Mouse (Mus musculus) embryonic facial prominence, embryonic 15.5 days (tissue): ENCODE measurements around the gene Gm11562. TPM values are rescaled to one million over a fixed set of nuclear protein-coding genes. Genes with fewer than 3 reads are reported as not detected.
"Not testable (repeated sequence)": the region's sequence is repeated elsewhere in the genome, so short reads cannot be mapped to it uniquely, and the experiment has no call there.

Experiments
- ATAC-seq: fragments of 200-750 bp; cut with Nextera tagmentation; 2 replicates; pipeline ENCODE4 v1.8.0; 2017; ENCODE audit warnings: low read depth, moderate TSS enrichment; ENCODE audit not compliant: insufficient number of reproducible peaks, low FRiP score, low TSS enrichment
- H3K27ac ChIP-seq: fragments of 300-500 bp; sonication (generic); replicated peaks from 2 replicates; pipeline ENCODE4 v1.5.1; 2015; ENCODE audit warnings: mild to moderate bottlenecking, inconsistent platforms
- H3K27me3 ChIP-seq: fragments of 300-500 bp; sonication (generic); 2 replicates; pipeline ENCODE4 v1.6.1; 2015; ENCODE audit warnings: inconsistent platforms
- H3K36me3 ChIP-seq: fragments of 300-500 bp; sonication (generic); 2 replicates; pipeline ENCODE4 v1.6.1; 2015; ENCODE audit warnings: mild to moderate bottlenecking, inconsistent platforms
- H3K4me1 ChIP-seq: fragments of 300-500 bp; sonication (generic); 2 replicates; pipeline ENCODE4 v1.6.1; 2015; ENCODE audit warnings: inconsistent platforms
- H3K4me2 ChIP-seq: fragments of 300-500 bp; sonication (generic); replicated peaks from 2 replicates; pipeline ENCODE4 v1.6.1; 2015; ENCODE audit warnings: mild to moderate bottlenecking, inconsistent platforms
- H3K4me3 ChIP-seq: fragments of 300-500 bp; sonication (generic); replicated peaks from 2 replicates; pipeline ENCODE4 v1.5.1; 2015; ENCODE audit warnings: mild to moderate bottlenecking, inconsistent platforms
- H3K9ac ChIP-seq: fragments of 300-500 bp; sonication (generic); 2 replicates; pipeline ENCODE4 v1.6.1; 2015; ENCODE audit warnings: inconsistent platforms
- H3K9me3 ChIP-seq: fragments of 300-500 bp; sonication (generic); replicated peaks from 2 replicates; pipeline ENCODE4 v1.6.1; 2016; ENCODE audit warnings: inconsistent platforms
- WGBS: fragments of 180-500 bp; shearing (Covaris S2); methylation state at CpG from one replicate; pipeline ENCODE4 v1.1.7; 2015; 5-methylcytosine and 5-hydroxymethylcytosine counted together
- polyA plus RNA-seq: library from polyadenylated mRNA; unstranded; fragments of >200 nt; fragmentation: Nextera tagmentation; extraction: Ambion mirVana; gene quantifications from 2 replicates; pipeline ENCODE4 v1.2.1, GENCODE M21; 2015

The Gm11562 gene
- polyA plus RNA-seq, 1 experiment from 2014 or later, result 3.9 TPM

DNA sequence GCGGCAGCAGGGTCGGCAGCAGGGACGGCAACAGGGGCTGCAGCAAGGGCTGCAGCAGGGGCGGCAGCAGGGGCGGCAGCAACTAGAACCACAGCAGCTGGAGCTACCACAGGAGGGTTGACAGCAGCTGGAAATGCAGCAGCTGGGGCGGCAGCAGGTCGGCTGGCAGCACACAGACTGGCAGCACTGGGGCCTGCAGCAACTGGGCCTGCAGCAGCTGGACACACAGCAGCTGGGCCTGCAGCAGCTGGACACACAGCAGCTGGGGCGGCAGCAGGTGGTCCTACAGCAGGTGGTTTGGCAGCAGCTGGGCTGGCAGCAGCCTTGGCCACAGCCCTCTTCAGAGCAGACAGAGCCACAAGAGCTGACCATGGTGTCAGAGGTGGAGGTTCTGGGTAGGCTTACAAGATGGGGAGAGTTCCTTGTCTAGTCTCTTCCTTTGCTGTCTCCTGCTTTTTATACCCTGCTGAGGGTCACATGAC lies 14.5 kb upstream of the Gm11562 start, which contains the start of gene Krtap4-2:
Gene Krtap4-2 (minus strand): TSS at position 432 of the 482 bp plus-strand sequence.
- H3K9ac ChIP-seq, result no peak within 1 kb of the TSS
- no peak for ATAC-seq
- H3K4me1 ChIP-seq, result peaks cover 3% of the 10 kb centered on the region; the same call in 1 of the 2 replicates
- H3K4me3 ChIP-seq, result no peak within 1 kb of the TSS
- 18% methylated on average over 8 of the region's 8 CpGs for WGBS
- H3K9me3 ChIP-seq, result no peaks in the 10 kb centered on the region
- H3K4me2 ChIP-seq, result 0 out of 2 replicates have a peak within 1 kb of the TSS, but pooled peaks have one; percentile 15
- H3K27ac ChIP-seq, result 0 out of 2 replicates have a peak within 1 kb of the TSS, but pooled peaks have one; percentile 22
- no peaks in the 10 kb centered on the region for H3K27me3 ChIP-seq
- no peaks in the 10 kb centered on the region for H3K36me3 ChIP-seq

DNA sequence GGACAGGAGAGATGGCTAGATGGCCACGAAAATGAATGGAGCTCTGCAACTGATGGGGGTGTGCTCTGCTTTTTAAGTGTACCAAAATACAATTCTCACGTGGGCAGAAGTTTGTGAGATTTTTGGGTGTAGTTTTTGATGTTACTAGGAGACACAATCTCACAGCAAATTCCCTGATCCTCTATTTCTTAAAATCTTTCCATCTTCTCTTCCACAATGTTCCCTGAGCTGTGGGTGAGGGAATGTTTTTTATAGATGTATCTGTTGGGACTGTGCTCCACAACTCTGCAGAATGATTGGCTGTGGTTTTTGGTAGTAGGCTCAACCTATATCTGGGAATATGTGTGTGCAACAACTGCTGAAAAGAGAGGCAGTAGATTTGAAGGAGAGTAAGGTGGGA lies 13.1 kb upstream of the Gm11562 start:
- WGBS, result 55% methylated on average over 2 of the region's 2 CpGs
- Histone ChIP-seq H3K27ac (no peak overlapping the region), H3K4me3 (no peak overlapping the region), H3K4me1 (peaks cover 3% of the 10 kb centered on the region; the same call in 1 of the 2 replicates), H3K27me3 (no peaks in the 10 kb centered on the region), H3K9ac (no peak overlapping the region), H3K36me3 (no peaks in the 10 kb centered on the region), H3K4me2 (no peak overlapping the region), H3K9me3 (no peaks in the 10 kb centered on the region)
- no peak for ATAC-seq

DNA sequence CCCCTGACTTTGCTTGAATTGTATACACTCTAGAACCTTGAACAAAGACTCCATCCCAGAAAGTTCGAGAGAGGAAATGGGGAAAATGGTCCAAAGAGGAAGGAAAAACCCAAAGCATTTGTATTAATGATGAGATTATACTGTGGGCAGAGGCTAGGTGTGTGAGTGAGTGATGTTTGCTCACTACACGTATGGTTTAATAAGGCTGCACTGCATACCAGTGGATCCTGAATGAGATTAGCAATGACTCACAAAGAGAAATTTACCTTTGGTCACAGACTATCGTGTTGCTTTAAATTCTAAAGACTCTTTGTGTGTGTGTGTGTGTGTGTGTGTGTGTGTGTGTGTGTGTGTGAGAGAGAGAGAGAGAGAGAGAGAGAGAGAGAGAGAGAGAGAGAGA lies 10.7 kb upstream of the Gm11562 start:
- WGBS, result 59% methylated on average over 3 of the region's 3 CpGs

DNA sequence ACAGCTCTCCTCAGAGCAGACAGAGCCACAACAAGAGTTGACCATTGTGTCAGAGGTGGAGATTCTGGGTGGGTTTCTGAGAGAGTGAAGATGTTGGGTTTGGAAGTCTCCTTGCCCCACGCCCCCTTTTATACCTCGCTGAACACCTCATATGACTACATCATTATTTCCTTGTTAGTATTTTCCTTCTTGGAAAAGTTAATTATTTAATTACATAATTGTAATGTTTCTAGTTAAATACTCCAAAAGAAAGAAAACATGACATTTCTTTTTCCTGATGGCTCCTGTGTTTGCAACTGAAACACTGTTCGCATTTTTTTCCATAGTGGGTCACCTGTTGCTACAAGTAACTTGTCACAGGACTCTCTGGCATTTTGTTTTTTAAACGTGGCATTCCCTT lies 7.9 kb upstream of the Gm11562 start, which contains the start of gene Krtap4-1:
Gene Krtap4-1 (minus strand): TSS at position 101 of the 400 bp plus-strand sequence.
- Histone ChIP-seq H3K4me2 (no peak within 1 kb of the TSS), H3K9ac (no peak within 1 kb of the TSS), H3K36me3 (no peaks in the 10 kb centered on the region), H3K9me3 (no peaks in the 10 kb centered on the region), H3K4me3 (no peak within 1 kb of the TSS), H3K27me3 (no peaks in the 10 kb centered on the region), H3K27ac (no peak within 1 kb of the TSS), H3K4me1 (no peaks in the 10 kb centered on the region)
- WGBS, result 69% methylated on average over 4 of the region's 4 CpGs
- ATAC-seq, result no peak

More for the DNA sequence above, 10.7 kb upstream of the Gm11562 start:
- Histone ChIP-seq H3K27ac (no peak overlapping the region), H3K4me3 (no peak overlapping the region), H3K27me3 (no peaks in the 10 kb centered on the region), H3K9me3 (no peaks in the 10 kb centered on the region), H3K4me1 (peaks cover 3% of the 10 kb centered on the region; the same call in 1 of the 2 replicates), H3K9ac (no peak overlapping the region), H3K4me2 (no peak overlapping the region), H3K36me3 (no peaks in the 10 kb centered on the region)
- no peak for ATAC-seq

DNA sequence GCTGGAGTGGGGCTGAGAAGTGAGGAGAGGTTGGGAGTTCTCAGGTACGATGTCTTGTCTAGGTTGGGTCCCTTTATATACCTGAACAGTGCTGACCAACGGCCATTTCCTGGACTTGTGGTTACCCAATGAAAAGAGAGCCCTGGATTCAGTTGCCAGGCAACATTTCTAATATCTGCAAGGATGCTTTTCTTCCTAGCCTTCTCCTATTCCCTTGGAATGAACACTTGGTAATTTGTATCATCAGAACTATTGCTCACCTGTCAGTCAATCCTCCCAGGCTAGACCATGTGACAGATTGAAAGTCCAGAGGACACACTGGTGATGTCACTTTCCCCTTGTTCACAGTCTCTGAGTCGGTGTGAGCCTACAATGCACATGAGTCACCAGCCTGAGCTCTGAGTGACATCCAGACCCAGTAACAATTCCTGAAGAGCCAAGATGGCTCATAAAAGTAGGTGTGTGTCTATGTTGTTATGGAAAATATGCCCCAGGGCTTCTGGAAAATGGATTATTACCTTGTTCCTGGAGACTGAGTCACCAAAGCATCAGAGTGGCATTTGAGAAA lies 5.4 kb downstream of the Gm11562 start, which contains the start of gene Krtap2-4:
Gene Krtap2-4 (minus strand): TSS at position 51 of the 568 bp plus-strand sequence.
- Histone ChIP-seq H3K36me3 (no peaks in the 10 kb centered on the region), H3K4me1 (no peaks in the 10 kb centered on the region), H3K4me3 (no peak within 1 kb of the TSS), H3K9me3 (no peaks in the 10 kb centered on the region), H3K27me3 (no peaks in the 10 kb centered on the region), H3K4me2 (no peak within 1 kb of the TSS), H3K27ac (no peak within 1 kb of the TSS), H3K9ac (no peak within 1 kb of the TSS)
- no peak for ATAC-seq
- 64% methylated on average over 3 of the region's 3 CpGs for WGBS

DNA sequence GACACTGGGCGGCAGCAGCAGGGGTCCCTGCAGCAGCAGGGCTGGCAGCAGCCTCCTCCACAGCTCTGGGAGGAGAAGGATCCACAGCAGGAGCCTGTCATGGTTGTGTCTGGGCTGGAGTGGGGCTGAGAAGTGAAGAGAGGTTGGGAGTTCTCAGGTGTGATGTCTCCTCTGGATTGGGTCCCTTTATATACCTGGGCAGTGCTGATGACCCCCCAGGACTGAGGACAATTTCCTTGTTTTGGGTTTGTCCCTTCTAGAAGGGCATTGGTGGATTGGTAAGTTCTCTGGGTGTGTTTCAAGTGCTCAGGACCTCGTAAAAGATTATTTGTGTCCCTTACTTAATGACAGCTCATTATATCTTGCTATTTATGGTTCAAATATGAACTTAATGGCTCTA lies 10.1 kb downstream of the Gm11562 start, which contains the start of gene Gm11937:
Gene Gm11937 (minus strand): TSS at position 101 of the 400 bp plus-strand sequence.
- not testable (repeated sequence) for H3K4me1 ChIP-seq, ATAC-seq, H3K27ac ChIP-seq, H3K9ac ChIP-seq, H3K27me3 ChIP-seq, H3K36me3 ChIP-seq, H3K4me2 ChIP-seq, H3K4me3 ChIP-seq, H3K9me3 ChIP-seq
- 64% methylated on average over 1 of the region's 2 CpGs for WGBS

DNA sequence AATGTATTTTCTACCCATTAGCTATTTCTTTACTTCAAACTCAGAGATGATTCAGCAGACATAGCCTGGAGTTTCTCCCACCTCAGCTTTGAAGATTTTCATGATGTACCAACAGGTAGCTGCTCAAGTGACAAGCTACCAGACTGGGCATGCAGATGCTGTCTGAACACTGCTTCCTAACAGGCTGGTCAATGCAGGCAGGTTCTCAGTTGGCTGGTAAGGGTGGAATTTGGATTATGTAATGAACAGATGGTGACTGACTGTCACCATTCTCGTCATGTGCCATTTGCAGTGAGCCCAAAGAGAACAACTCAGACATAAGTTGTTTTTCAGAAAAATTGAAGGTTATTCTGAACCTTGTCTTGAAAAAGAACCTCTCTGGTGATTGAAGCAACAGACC lies 11.1 kb downstream of the Gm11562 start:
- 52% methylated on average over 1 of the region's 1 CpGs for WGBS
- Histone ChIP-seq H3K4me1 (no peaks in the 10 kb centered on the region), H3K27ac (no peak overlapping the region), H3K36me3 (no peaks in the 10 kb centered on the region), H3K4me3 (no peak overlapping the region), H3K4me2 (no peak overlapping the region), H3K27me3 (no peaks in the 10 kb centered on the region), H3K9me3 (no peaks in the 10 kb centered on the region), H3K9ac (no peak overlapping the region)
- no peak for ATAC-seq

DNA sequence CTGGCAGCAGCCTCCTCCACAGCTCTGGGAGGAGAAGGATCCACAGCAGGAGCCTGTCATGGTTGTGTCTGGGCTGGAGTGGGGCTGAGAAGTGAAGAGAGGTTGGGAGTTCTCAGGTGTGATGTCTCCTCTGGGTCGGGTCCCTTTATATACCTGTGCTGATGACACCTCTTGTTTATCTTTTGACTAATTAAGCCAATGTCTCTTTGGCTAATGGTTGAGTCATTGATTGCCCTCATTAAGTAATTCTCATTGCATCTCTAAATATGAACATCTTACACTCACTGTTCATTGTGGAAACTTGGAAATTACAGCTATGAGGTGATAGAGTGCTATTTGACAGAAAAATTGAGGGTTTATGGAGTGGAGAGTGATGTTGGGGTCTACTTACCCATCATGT lies 17.0 kb downstream of the Gm11562 start, which contains the start of gene Gm11938:
Gene Gm11938 (minus strand): TSS at position 101 of the 400 bp plus-strand sequence.
- H3K4me2 ChIP-seq, H3K36me3 ChIP-seq, H3K9ac ChIP-seq, H3K4me3 ChIP-seq, H3K27ac ChIP-seq, H3K9me3 ChIP-seq, H3K4me1 ChIP-seq, ATAC-seq, H3K27me3 ChIP-seq: not testable (repeated sequence)
- 76% methylated on average over 1 of the region's 1 CpGs for WGBS

DNA sequence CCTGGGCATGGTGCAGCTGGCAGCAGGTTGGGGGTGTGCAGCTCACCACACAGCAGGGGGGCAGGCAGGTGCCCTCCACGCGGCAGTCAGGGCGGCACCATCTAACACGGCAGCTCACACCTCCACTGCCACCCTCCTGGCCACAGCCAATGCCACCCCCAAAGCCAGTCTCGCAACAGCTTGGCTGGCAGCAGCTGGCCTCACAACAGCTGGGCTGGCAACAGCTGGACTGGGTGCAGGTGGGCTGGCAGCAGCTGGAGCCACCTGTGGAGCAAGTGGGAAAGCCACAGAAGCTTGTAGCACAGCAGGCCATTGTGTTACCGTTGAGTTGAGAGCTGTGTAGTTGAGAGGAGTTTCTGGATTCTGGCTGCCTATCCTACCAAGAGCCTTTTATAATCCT lies 22.5 kb downstream of the Gm11562 start, which contains the start of gene Krtap9-3:
Gene Krtap9-3 (minus strand): TSS at position 364 of the 400 bp plus-strand sequence.
- H3K27ac ChIP-seq, H3K4me1 ChIP-seq, H3K4me3 ChIP-seq, H3K9me3 ChIP-seq, H3K27me3 ChIP-seq, H3K36me3 ChIP-seq, ATAC-seq, H3K4me2 ChIP-seq, H3K9ac ChIP-seq: not testable (repeated sequence)
- WGBS, result 77% methylated on average over 6 of the region's 6 CpGs

DNA sequence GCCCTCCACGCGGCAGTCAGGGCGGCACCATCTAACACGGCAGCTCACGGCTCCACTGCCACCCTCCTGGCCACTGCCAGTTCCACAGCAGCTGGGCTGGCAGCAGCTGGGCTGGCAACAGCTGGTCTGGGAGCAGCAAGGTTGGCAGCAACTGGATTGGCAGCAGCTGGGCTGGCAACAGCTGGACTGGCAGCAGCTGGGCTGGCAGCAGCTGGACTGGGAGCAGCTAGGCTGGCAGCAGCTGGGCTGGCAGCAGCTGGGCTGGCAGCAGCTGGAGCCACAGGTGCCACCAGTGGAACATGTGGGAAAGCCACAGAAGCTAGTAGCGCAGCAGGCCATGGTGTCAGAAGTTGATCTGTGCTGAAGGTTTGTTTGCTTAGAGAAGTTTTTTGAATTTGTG lies 29.3 kb downstream of the Gm11562 start, which contains the start of gene Krtap1-3:
Gene Krtap1-3 (minus strand): TSS at position 359 of the 400 bp plus-strand sequence.
- H3K27ac ChIP-seq, result no peak within 1 kb of the TSS
- H3K4me1 ChIP-seq, result no peaks in the 10 kb centered on the region
- ATAC-seq, result no peak
- no peak within 1 kb of the TSS for H3K4me2 ChIP-seq
- no peaks in the 10 kb centered on the region for H3K9me3 ChIP-seq
- 72% methylated on average over 6 of the region's 6 CpGs for WGBS
- no peak within 1 kb of the TSS for H3K9ac ChIP-seq
- H3K27me3 ChIP-seq, result no peaks in the 10 kb centered on the region
- H3K36me3 ChIP-seq, result no peaks in the 10 kb centered on the region
- no peak within 1 kb of the TSS for H3K4me3 ChIP-seq

DNA sequence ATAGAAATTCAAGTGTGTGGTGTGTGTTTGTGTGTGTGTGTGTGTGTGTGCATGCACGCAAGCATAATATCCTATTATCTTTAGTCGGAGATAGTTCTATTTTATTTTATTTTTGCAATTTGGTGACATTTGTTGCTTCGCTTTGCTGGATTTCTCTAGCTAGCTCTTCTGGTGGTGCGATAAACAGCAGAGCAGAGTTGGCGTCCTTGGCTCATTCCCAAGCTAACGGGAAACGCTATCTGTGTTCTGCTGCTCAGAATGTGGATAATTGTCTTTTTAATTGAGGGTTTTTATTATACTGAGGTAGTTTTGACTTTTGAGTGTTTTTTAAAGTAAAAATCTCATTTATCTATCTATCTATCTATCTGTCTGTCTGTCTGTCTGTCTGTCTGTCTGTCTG lies 35.1 kb downstream of the Gm11562 start:
- no peak overlapping the region for H3K9ac ChIP-seq
- H3K4me2 ChIP-seq, result no peak overlapping the region
- ATAC-seq, result no peak
- no peak overlapping the region for H3K4me3 ChIP-seq
- H3K27me3 ChIP-seq, result no peaks in the 10 kb centered on the region
- H3K9me3 ChIP-seq, result no peaks in the 10 kb centered on the region
- H3K4me1 ChIP-seq, result no peaks in the 10 kb centered on the region
- no peak overlapping the region for H3K27ac ChIP-seq
- WGBS, result 83% methylated on average over 7 of the region's 7 CpGs
- H3K36me3 ChIP-seq, result no peaks in the 10 kb centered on the region
